In the genomic region with DNA sequence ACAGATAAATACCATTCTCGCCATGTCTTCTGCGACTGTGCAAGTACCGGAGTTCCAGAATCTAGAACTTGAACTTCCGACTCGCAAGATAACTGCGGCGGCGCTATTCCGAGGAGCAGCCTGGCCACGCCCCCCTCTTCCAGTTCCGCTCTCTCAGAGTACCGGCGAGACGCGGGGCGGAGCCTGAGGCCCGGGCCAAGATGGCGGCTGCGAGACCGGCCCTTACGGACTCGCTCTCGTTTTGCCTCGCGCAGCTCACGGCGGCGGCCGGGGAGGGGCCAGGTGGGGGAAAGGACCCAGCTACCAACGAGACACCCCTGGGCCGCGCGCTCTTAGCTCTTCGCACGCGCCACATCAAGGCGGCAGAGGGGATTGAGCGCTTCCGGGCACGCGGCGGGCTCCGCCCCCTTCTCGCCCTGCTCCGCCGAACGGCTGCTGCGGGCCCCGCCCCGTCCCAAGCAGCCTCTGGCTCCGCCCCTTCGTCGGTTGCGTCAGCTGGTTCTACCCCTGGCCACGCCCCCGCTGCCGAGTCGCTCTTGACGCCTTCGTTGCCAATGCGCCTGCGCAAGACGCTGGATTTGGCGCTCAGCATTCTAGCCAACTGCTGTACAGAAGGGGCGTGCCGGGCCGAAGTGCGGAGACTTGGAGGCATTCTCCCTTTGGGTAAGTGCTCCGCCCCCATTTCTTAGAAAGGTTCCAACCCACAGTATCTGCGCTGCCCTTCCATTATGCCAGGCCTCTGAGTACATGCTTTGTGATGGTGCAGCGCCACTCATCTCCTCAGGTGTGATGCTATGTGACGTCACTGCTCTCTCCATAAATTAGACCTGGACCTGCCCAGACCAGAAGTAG, we compare ENCODE assay signal across 7 mouse cellular contexts. TPM values are rescaled to one million over a fixed set of nuclear protein-coding genes. Genes with fewer than 3 reads are reported as not detected.
DNase-seq lines count a peak whose midpoint lies in the region; ATAC-seq lines count a peak whose summit lies in the region.

A gene (minus strand): TSS at position 105 of the 852 bp plus-strand sequence.

- peaks cover 13% of the 10 kb centered on the region for H3K4me1 ChIP-seq in intestine, embryonic 16.5 days (ENCODE audit: control insufficient read depth, insufficient read depth, low read length)
- 0 out of 2 replicates have a peak, but pooled peaks cover 3% of the 10 kb centered on the region for H3K4me1 ChIP-seq in midbrain, embryonic 11.5 days (ENCODE audit: control insufficient read depth, insufficient read depth, low read length)

- under 1% methylated on average over 67 of the region's 72 CpGs for WGBS in intestine, embryonic 16.5 days
- under 1% methylated on average over 72 of the region's 72 CpGs for WGBS in midbrain, embryonic 11.5 days

- H3K4me2 ChIP-seq in intestine, embryonic 16.5 days (ENCODE audit: low read depth, low read length): peak within 1 kb of the TSS; percentile 56
- peak within 1 kb of the TSS; percentile 89 for H3K4me2 ChIP-seq in midbrain, embryonic 11.5 days

- H3K9ac ChIP-seq in intestine, embryonic 16.5 days (ENCODE audit: low read depth, low read length): peak within 1 kb of the TSS; percentile 89
- H3K9ac ChIP-seq in midbrain, embryonic 11.5 days (ENCODE audit: low read length): peak within 1 kb of the TSS; percentile 85

- H3K27me3 ChIP-seq in intestine, embryonic 16.5 days (replicated peaks; ENCODE audit: control insufficient read depth, insufficient read depth, low read length): no peaks in the 10 kb centered on the region
- no peaks in the 10 kb centered on the region for H3K27me3 ChIP-seq in midbrain, embryonic 11.5 days (ENCODE audit: control insufficient read depth, insufficient read depth, low read length)

- H3K27ac ChIP-seq in intestine, embryonic 16.5 days (ENCODE audit: low read length): peak within 1 kb of the TSS; percentile 95
- H3K27ac ChIP-seq in midbrain, embryonic 11.5 days (ENCODE audit: low read depth, low read length): peak within 1 kb of the TSS; percentile 91

- peak within 1 kb of the TSS; percentile 73 for H3K4me3 ChIP-seq in intestine, embryonic 16.5 days (ENCODE audit: low read length)
- H3K4me3 ChIP-seq in midbrain, embryonic 11.5 days (ENCODE audit: low read depth, low read length): peak within 1 kb of the TSS; percentile 72

- peak; percentile 92 for ATAC-seq in intestine, embryonic 16.5 days
- ATAC-seq in midbrain, embryonic 11.5 days (ENCODE audit: low FRiP score): peak; percentile 93

- H3K36me3 ChIP-seq in intestine, embryonic 16.5 days (ENCODE audit: control insufficient read depth, insufficient read depth, low read length): peaks cover 4% of the 10 kb centered on the region; the same call in 1 of the 2 replicates
- H3K36me3 ChIP-seq in midbrain, embryonic 11.5 days (ENCODE audit: control insufficient read depth, insufficient read depth, low read length): peaks cover 6% of the 10 kb centered on the region; the same call in 1 of the 2 replicates

- intact Hi-C loops in left cerebral cortex, postnatal 36 days (cut with DNase I): loop anchor here (2.0 to 10.0 kb wide), 3 partner anchors 227 to 469 kb away; a partner anchor contains a TSS

- no peaks in the 10 kb centered on the region for H3K9me3 ChIP-seq in intestine, embryonic 16.5 days (ENCODE audit: control insufficient read depth, low read length)
- no peaks in the 10 kb centered on the region for H3K9me3 ChIP-seq in midbrain, embryonic 11.5 days (ENCODE audit: control insufficient read depth, low read length)

- DNase-seq in adrenal gland, adult 8-10 months: peak; percentile 99
- peak; percentile 99 for DNase-seq in embryo, embryonic 9.5 days (ENCODE audit: extremely low spot score)
- peak; percentile 100 for DNase-seq in gastrocnemius, postnatal 4 days (ENCODE audit: low spot score in 2 of 2)
- DNase-seq in left cerebral cortex, postnatal 36 days (ENCODE audit: low spot score in 2 of 2): peak; percentile 100
- peak; percentile 100 for DNase-seq in midbrain, embryonic 11.5 days (ENCODE audit: low spot score, missing footprints)
- DNase-seq in skeletal muscle tissue, adult 2 months (ENCODE audit: low read depth, low spot score): peak; percentile 99

RNA-seq across cellular contexts. Expression of the gene that starts here (rescaled TPM):
- total RNA-seq in adrenal gland, adult 8-10 months (2022): 10 to 100 TPM in 2 of 4 experiments, 1 to 10 TPM in 2; 8.8 to 11.7 (median 9.9) TPM
- 1 to 10 TPM; 4.6 to 5.5 TPM for total RNA-seq in gastrocnemius, postnatal 4 days (2021)
- 5.7 and 6.5 TPM in 2 replicates for polyA plus RNA-seq in intestine, embryonic 16.5 days (2015; fragmentation: Nextera tagmentation; extraction: Ambion mirVana)
- total RNA-seq in left cerebral cortex, postnatal 36 days (2021): 1 to 10 TPM; 2.7 to 3.7 TPM
- polyA plus RNA-seq in midbrain, embryonic 11.5 days (2014; fragmentation: Nextera tagmentation; extraction: Ambion mirVana): 13.7 and 14.2 TPM in 2 replicates

Comparison
In these comparisons a context has a peak if more than half of its experiments do, and no peak if none do; other contexts are left out.
1. Peak in every context shown above with its lines: DNase-seq, ATAC-seq, H3K4me3 ChIP-seq and H3K27ac ChIP-seq.